Mouse (Mus musculus) layer of hippocampus, adult 11-12 months (tissue): ENCODE measurements around the gene Tmem79.
"Not testable (repeated sequence)": the region's sequence is repeated elsewhere in the genome, so short reads cannot be mapped to it uniquely, and the experiment has no call there.

Source experiments
- DNase-seq: peaks from one replicate; pipeline ENCODE4 v3.0.0; 2022; ENCODE audit warnings: low spot score

The Tmem79 gene

GRCm38 (mm10) chr3:88284815-88285564 lies 51.0 kb downstream of the Tmem79 start:
- not testable (repeated sequence) for DNase-seq

GRCm38 (mm10) chr3:88281141-88281916 lies 54.6 kb downstream of the Tmem79 start:
- DNase-seq, result not testable (repeated sequence)

- DNase-seq, result no peak
Measured at GRCm38 (mm10) chr3:88280035-88280434, 55.9 kb downstream of the Tmem79 start.
